Mouse (Mus musculus) gastrocnemius, postnatal 14 days (tissue): ENCODE results near the gene Mical1. TPM values are rescaled to one million over a fixed set of nuclear protein-coding genes. Genes with fewer than 3 reads are reported as not detected.

ENCODE experiments used
- DNase-seq: peaks from one replicate; pipeline ENCODE4 v3.0.0; 2021; ENCODE audit warnings: mixed read lengths
- intact Hi-C: fragments of 180-260 bp; cut with DNase I; formaldehyde crosslinking; loops from one replicate; pipeline ENCODE4 v1.15.1; 2025; ENCODE audit warnings: low total_unique reads
- total RNA-seq, 2 experiments: library from RNA; stranded (reverse); gene quantifications; 2 replicates each; pipeline ENCODE4 v1.2.3; 2021

The Mical1 gene
- total RNA-seq, 2 experiments from 2014 or later, result 10.5 to 15.5 TPM

DNA sequence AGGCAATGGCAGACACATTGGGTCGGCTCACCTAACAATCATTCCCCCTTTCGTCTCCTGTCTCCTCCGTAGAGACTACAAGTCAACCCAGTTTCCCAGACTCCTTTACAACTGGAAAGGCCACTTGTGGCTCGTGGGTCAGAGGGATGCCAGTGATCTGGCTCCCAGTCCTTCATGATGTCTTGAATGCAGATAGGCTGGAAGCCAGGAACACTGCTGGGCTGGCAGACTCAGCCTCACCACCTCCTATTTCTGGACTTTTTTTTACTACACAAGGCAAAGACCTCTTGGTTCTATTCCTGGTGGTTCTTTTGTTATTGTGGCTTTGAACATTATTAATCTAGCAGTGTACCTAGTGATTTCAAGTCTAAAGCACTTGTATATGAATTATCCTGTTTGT lies 38.2 kb downstream of the Mical1 start:
- no peak for DNase-seq
- intact Hi-C loops, result no loop called here

DNA sequence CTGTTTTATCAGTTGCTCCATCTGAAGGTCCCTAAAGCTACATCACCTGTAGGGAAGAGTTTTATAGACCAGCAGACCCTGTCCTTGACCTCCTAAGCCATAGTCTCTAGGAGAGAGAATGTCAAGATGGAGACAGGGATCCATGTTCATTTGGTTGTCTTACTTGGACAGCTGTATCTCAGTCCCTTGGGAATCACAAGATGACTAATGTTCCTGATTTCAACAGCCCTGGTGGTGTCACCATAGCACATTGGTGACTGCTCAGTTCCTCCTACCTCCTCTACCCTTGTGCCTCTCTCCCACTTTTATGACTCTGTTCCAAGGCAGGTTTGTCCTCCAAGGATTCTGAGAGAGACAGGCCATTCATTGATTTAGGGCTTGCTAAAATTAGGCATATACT lies 38.8 kb downstream of the Mical1 start:
- intact Hi-C loops, result loop anchor here (5.0 kb wide), 1 partner anchor 167 kb away; no protein-coding TSS in a partner anchor

DNA sequence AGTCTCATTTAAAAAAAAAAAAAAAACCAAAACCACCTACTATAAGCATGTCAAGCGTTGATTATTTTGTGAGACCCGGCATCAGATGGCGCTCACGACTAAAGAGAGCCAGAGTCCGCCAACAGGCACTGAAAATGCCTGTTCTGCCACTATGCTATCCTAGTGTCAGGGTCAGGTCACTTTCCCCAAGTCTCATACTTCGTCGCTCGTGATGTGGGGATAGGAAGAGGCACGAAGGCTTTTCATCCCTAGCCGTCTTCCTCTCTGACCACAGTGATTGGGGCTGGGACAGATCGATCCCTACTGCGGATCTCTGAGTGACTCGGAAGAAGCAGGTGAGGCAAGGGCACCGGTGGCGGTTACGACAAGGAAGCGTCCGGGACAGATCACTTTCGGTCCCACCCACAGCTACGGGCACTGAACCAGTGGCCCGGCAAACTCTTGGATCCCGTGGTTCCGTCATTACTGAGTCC lies 42.4 kb downstream of the Mical1 start:
- intact Hi-C loops, result loop anchor here (5.0 kb wide), 1 partner anchor 164 kb away; no protein-coding TSS in a partner anchor
- DNase-seq, result peak; percentile 70

More for the DNA sequence above, 38.8 kb downstream of the Mical1 start:
- no peak for DNase-seq

DNA sequence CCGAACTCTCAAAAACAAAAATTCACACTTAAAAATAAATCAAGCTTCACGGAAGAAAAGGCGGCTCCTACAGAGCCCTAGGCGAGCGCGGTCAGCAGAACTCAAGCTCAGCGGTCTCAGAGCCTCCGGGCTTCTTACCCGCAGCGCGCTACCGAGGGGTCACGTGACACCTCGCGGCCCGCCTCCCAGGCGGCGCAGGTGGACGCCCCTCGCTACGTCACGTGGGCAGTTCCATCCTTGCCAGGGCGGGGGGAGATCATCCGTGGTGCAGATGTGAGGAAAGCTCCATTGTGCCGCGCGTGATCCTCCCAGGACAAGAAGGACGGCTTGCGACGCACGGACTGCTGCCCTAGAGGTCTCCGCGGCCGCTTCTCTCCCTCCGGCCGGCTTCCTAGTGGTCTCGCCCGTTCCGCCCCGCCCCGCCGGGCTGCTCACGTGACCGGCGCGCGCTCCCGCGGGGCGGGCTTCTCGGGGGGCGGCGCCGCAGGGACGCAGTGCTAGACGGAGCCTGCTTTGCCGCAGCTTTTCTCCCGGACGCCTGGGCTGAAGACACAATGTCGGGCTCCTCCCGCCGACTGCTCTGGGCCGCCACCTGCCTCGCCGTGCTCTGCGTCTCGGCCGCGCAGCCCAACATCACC lies 43.0 kb downstream of the Mical1 start, which contains the start of gene Cd164:
TSS of gene Cd164 (plus strand) at position 434 of the 638 bp plus-strand sequence.
- intact Hi-C loops, result loop anchor here (5.0 kb wide), 1 partner anchor 163 kb away; no protein-coding TSS in a partner anchor
- DNase-seq, result peak; percentile 92

DNA sequence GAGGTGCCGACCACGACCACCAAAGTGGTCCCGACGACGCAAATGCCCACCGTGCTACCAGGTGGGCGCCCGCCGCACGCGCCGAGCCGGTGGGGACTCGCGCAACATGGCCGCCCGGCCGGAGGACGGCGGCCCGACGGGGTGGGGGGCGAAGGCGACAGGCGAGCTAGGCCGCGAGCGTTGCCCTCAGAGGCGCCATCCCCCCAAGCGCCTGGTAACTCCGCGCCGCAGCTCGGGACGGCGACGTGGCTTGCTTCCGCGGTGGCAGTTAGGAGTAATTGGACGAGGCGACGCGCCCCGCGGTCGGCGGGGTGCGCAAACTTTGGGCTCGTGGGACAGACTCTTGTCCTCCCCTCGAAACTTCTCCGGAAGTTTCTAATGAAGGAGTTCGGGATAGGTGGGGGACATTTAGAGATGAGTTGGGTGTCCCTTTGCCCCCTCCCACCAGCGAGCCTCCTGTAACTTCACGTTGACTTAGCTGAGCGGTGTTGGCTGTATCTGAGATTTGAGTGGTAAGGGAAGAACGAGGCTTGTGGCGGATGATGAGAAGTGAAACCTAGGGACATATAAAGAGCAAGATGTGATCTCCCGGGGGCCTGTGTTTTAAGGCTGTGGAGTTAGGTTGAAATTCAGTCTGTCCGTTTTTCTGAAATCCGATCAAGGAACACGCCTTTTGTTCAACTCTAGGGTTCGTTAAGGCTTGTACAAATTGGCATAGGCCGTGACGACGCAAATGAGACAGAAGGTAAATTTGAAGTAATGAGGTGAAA lies 43.7 kb downstream of the Mical1 start:
- peak; percentile 67 for DNase-seq
- intact Hi-C loops, result loop anchor here (5.0 to 10.0 kb wide), 2 partner anchors 65 to 162 kb away; no protein-coding TSS in a partner anchor

DNA sequence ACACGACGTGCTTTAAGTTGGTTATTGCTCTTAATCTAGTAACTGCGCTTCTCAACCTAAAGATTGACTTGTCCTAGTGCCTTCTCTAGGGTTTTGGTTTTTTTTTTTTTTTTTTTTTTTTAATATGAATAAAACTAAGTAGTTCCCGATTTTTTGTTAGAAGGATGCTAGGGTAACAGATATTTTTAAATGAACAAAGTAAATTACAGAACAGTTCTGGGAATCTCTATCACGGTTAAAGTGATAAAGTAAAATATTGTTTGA lies 44.2 kb downstream of the Mical1 start:
- DNase-seq, result no peak
- intact Hi-C loops, result loop anchor here (10.0 kb wide), 1 partner anchor 64 kb away; no protein-coding TSS in a partner anchor

DNA sequence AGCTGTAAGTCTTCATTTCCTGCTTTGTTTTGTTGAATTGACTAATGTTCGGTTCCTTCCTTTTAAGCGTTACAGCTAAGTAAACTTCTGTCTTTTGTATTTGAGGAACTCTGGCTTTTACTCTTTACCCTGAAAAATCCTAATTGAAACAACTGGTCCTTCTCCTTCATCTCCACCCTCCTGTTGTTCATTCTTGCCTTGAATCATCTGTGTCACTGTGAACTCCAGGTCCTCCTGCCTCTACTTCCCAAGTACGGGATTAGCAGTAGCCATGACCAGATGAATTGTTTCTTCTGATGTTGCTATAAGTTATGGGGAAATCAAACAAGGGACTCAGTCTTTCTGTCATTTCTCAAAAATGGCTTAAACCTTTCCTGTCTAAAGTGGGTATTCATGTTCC lies 47.3 kb downstream of the Mical1 start:
- no peak for DNase-seq
- intact Hi-C loops, result loop anchor here (10.0 kb wide), 1 partner anchor 61 kb away; no protein-coding TSS in a partner anchor

DNA sequence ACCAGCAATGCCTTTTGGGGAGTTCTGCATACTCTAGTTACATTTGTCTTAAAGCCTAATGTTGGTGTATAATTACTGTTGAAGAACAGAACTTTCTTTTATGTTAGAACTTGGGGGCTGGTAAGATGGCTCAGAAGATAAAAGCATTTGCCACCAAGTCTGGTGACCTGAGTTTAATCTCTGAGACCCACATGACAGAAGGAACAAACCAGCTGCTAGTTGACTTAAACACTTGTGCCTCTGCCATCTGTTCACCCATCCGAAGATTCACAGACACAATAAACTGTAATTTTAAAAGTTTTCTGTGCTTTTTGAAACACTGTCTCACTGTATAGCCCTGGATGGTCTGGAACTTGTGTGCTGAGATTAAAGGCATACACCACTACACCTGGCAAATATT lies 49.6 kb downstream of the Mical1 start:
- no peak for DNase-seq
- intact Hi-C loops, result loop anchor here (10.0 kb wide), 1 partner anchor 59 kb away; no protein-coding TSS in a partner anchor

DNA sequence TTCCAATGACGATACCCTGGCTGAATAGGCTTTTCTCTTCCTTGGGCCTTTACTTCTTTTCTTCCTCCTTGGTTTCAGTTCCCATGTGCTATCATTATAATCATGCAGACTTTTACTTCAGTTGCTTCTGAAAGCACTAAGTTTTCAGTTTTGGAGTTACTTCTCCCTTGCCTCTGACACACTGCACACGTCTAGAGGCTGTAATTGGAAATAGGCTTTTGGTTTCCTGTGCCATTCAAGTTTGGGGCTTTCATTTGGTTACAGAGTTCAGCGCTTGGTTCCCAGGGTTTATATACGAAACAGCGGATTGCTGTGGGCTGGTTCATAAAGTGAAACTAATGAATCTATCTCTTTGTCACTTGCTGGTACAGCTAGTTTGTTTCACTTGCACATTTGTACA lies 53.9 kb downstream of the Mical1 start:
- DNase-seq, result no peak
- intact Hi-C loops, result loop anchor here (10.0 kb wide), 1 partner anchor 55 kb away; no protein-coding TSS in a partner anchor

DNA sequence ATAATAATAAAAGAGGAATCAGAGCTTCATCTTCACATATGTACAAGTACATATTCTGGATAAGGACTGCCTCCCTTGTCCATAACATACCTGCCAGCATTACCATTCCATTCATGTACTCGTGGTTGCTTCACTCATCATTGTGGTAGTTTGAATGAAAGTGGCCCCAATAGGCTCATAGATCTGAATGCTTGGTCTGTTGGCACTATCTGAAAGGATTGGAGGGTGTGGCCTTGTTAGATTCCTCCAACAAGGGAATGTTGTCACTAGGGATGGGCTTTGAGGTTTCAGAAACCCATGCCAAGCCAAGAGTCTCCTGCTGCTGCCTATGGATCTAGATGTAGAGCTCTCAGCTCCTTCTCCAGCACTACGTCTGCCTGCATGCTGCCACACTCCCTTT lies 59.9 kb downstream of the Mical1 start:
- intact Hi-C loops, result no loop called here

More for the DNA sequence above, 59.9 kb downstream of the Mical1 start:
- no peak for DNase-seq

Other genes starting within 250 kb of the Mical1 start
- gene Fig4, start 173.1 kb upstream of the Mical1 start, total RNA-seq, result 1 to 10 TPM; 6.0 to 7.0 TPM
- gene Ak9, start 172.3 kb upstream of the Mical1 start, total RNA-seq, result not detected
- 1 to 10 TPM; 4.3 to 4.7 TPM for gene Zbtb24, start 25.9 kb upstream of the Mical1 start, total RNA-seq
- gene Smpd2, start 14.1 kb downstream of the Mical1 start, total RNA-seq, result 10 to 100 TPM; 10.5 to 12.1 TPM
- not detected for gene Ppil6, start 14.1 kb downstream of the Mical1 start, total RNA-seq
- gene Cd164, start 43.1 kb downstream of the Mical1 start, total RNA-seq, result 100 to 1,000 TPM; 126 to 138 TPM
- gene Ccdc162, start 240.3 kb downstream of the Mical1 start, total RNA-seq, result under 1 TPM; 0.64 to 0.66 TPM